Mouse (Mus musculus): ENCODE results near the gene Kcna2. TPM values are rescaled to one million over a fixed set of nuclear protein-coding genes. Genes with fewer than 3 reads are reported as not detected.

The Kcna2 gene
- polyA plus RNA-seq (2017; shearing (Covaris generic)): 1.9 TPM

GRCm38 (mm10) chr3:107100811-107101455 is at the start of gene Kcna2:
Kcna2 (plus strand) TSS chr3:107101146.

Other genes starting within 250 kb of the Kcna2 start
- 17.0 TPM for gene Kcna3, start 65.0 kb upstream of the Kcna2 start, polyA plus RNA-seq (2017; shearing (Covaris generic))
- gene Kcna10, start 81.9 kb downstream of the Kcna2 start, polyA plus RNA-seq (2017; shearing (Covaris generic)): not detected
- not detected for gene Cym, start 120.6 kb downstream of the Kcna2 start, polyA plus RNA-seq (2017; shearing (Covaris generic))
- not detected for gene A630076J17Rik, start 129.5 kb downstream of the Kcna2 start, polyA plus RNA-seq (2017; shearing (Covaris generic))
- gene Prok1, start 138.6 kb downstream of the Kcna2 start, polyA plus RNA-seq (2017; shearing (Covaris generic)): 0.63 TPM
- gene Lamtor5, start 177.7 kb downstream of the Kcna2 start, polyA plus RNA-seq (2017; shearing (Covaris generic)): 205 TPM
- 0.87 TPM for gene Slc16a4, start 190.1 kb downstream of the Kcna2 start, polyA plus RNA-seq (2017; shearing (Covaris generic))
- 12.8 TPM for gene Rbm15, start 232.5 kb downstream of the Kcna2 start, polyA plus RNA-seq (2017; shearing (Covaris generic))

All from inflammation-experienced regulatory T-cells, adult 16 weeks (primary cell).